Mouse (Mus musculus) retina, postnatal 7 days (tissue): Measurements from ENCODE around the gene Glyatl3.
A peak's percentile ranks its signal among the peaks of the same experiment; 100 is the strongest.

ENCODE experiments used
- DNase-seq: peaks from one replicate; pipeline ENCODE4 v3.0.0-alpha.2; 2012; ENCODE audit warnings: low read depth, low spot score

Gene Glyatl3

DNA sequence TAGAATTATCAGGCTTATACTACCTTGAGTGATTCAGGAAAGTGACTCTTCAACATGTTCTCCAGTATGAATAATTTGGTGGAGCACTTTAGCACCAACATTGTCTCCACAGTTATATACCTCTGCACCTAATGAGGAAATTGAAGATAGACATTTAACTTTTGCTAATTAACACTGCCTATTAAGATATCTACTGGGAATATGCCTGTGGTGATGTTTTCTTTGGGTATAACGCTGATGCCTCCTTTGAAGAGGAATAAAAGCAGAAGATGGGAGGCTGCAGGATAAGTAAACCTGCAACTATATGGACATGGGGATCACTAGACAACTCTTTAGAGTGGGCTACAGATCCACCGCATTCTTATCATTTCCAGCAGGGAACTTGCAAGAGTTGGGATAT, at the start of gene Glyatl3:
Glyatl3 (minus strand) TSS at position 101 of the 400 bp plus-strand sequence.
- no peak for DNase-seq

DNA sequence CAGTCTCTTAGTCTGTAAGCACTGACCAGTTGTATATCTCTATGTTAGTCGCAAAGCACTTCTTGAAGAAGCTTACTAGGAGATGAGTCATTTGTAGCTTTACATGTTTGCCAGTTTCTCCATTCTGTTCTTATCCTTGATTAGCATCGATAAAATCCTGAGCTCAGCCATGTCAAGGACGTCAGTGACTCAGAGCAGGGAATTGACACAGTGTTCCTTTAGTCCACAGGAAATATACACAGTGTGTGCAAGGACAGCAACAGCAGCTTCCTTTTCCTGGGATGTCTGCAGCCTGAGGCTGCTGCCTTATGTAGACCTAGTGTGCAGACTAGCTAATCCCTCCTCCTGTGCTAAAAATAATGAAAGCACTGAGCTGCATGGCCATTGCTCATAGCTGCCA, 34.4 kb upstream of the Glyatl3 start:
- DNase-seq = no peak

DNA sequence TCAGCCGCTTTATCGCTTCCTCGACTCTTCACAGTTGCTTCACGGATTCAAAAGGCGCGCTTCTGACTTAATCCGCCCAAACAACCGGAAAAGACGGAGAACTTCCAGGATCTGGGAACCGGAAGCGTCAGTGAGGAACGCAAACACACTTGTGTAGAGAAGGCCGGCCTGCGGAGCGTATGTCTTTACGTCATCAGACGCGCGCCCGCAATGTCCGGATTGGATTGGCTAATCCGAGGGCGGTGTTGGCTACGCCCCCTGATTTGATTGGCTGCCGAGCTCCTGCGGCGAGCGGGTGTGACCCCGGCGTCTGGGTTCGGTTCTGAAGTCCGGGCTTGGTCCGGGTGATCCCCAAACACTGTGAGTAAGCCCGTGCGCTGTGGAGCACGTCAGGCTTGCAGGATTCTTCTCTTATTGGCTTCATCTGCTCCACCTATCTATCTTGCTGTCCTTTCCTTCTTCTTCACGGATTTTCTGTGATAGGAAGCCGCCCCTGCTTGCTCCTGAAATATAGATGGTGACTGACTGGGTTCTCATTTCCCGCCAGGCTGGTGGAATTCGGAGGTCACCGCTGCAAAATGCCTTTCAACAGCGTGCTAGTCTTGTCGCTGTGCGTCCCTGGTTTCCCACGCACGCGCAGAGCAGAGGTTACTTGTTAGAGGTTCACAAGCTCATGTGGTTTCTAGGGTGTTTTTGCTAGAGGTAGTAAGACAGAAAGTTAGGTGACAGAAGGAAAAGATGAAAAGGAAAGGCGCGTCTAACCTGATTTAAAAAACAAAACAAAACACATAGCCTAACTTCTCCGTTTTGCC, 20.5 kb upstream of the Glyatl3 start, which contains the start of the genes Mut and Cenpq:
Mut (plus strand) TSS at position 266 of the 812 bp plus-strand sequence.
Cenpq (minus strand) TSS at position 628 of the 812 bp plus-strand sequence.
- peak; percentile 98 for DNase-seq

DNA sequence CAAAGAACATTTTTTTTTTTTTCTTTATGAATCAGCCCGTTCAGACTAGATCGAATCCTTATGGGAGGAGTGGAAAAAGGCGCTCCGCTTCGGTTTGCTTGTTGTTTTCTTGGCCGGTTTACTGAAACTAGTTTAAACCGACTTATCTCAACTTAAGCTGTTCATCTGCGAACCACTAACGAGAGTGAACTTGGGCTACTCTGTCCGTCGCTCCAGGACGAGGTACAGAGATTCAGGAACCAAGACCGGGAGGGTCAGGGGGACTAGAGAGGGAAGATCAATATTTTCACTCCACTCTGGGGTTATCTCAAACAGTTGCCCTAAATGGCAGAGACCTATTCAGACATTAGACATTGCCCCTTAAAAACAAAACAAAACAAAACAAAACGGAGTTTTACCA, 19.8 kb upstream of the Glyatl3 start:
- DNase-seq = no peak

DNA sequence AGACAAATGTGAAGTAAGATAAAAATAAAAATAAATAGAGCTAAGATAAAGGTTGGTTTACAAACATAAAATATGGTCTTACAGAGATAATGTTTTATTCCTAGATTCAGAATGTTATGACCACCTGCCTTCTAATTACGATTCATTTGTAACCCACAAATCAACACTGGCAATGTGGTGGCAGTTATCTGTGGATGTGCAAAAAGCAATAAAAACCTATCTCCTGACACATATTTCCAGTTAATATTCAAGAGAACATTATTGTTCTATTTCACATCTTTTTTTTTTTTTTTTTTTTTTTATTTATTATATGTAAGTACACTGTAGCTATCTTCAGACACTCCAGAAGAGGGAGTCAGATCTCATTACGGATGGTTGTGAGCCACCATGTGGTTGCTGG, 1.3 kb upstream of the Glyatl3 start:
- no peak for DNase-seq

DNA sequence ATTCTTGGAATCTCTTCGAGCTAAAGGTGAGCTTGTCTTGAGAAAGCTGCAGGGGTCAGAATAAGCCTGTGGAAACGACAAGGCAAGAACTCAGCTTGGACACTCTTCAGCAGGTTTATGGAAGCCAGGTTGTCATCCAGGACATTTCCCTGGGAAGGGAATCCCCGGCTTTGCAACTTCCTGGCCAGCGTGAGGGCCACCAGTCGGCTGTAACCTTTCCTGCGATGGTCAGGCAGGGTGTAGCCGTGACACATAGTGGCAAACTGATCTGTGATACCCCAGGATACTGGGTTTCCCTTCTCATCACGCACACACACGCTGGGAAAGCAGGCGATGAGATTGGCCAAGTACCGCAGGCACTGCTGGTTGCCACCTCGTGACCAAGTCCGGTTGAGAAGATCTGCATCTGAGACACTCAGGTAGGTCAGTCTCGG, 9.4 kb downstream of the Glyatl3 start:
- DNase-seq = no peak

DNA sequence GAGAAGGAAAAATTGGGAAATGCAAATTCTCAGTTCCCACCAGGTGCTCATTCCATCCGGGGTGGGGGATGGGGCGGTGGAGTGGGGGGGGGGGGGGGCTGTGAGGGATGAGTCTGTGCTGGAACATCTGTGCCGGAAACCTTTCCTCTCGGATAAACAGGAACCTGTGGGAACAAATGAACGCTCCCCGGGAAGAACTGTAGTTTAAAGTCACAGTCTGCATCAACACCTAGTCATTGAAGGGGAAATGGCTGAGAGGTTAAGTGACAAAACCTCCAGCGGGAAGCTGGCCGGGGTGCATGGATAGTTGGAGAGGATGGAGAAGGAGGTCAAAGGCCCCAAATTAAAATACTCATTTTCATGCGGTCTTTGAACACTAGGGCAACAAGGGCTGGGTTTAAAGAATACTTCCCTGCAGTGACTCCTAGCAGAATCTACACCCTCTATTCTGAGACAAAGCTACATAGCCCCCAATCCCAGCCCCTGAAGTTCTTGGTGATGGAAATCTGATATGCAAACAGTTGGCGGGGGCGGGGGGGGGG, 10.0 kb downstream of the Glyatl3 start:
- no peak for DNase-seq

DNA sequence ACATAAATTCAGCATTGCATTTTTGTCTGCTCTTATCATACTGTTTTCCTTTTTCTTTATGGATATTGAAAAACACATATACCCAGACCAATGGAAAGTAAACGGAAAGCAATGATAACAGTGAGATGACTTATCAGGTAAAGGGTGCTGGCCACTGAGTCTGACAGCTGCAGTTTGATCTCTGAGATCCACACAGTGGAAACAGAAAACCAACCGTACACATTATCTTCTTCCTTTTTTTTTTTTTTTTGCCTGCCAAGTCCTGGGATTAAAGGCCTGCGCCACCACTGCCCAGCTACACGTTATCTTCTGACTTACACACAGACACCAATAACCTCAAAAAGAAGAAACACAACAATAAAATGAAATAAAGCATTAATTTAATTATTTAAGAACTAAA, 10.8 kb downstream of the Glyatl3 start:
- no peak for DNase-seq

DNA sequence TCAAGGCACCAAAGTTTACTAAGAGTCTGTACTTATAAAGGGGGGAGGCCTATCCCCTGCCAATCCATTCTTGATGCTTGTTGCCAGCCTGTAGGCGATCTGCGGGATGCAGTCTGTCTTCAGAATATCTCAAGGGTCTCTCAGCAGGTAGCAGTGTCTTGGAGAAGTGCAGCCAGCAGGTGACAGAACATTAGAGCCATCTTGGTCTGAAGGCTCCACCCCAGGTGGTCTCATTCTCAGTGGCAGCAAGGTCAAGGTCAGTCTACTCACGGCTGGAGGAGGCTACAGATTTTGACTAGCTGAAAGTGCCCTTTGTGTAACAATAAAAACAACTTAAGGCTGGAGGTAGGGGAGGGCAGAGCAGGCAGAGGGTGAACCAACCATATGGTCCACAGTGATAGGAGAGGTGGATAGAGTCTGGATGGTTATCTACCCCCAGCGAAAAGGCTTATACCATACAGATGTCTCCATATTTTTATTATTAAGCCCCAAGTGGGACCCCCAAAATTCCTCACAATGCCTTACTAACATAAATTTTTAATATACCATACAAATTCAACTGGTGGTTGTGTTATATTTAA, 14.3 kb downstream of the Glyatl3 start:
- no peak for DNase-seq

DNA sequence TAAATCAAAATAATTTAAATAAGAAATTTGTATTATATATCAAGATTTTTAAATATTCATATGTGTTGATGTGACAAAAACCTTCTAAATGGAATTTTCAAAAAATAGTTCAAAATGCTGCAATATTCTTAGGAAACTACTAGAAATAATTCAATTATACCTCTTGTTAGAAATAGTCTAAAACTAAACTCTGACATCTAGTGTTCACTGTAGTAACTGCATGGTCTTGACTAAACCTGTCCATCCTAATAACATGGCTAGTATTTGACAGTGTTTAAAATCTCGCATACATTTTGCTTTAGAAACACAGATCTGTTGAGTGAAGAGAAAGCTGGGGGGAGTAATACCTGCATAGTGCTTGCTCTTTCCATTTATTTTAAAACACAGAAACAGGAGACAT, 17.3 kb downstream of the Glyatl3 start:
- DNase-seq = no peak

DNA sequence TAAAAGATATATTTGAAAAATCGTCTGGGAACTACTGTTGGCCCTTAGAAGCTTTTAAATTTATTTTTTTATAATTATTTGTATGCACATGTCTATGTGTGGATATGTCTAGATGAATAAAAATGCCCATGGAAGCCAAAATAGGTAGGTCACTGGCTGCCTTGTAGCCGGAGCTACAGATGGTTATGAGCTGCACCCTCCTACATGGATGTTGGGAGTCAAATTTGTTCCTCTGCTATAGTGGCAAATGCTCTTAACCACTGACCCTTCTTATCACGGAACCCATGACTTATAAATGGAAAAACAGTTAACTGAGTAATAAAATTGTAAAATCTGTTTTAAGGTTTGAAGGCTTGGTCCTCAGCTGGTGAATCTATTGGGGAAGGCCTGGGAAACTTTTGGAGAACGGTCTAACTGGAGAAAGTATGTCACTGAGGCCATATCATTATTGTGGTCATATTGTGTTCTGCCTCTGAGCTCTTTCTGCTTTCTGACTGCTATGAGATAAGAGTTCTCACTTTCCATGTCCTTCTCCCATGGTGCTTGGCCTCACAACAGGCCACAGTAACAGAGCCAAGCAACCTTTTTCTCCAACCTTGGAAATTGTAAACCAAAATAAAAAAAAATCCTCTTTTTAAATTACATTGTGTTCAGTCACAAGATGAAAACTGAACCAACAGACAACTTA, 26.2 kb downstream of the Glyatl3 start:
- DNase-seq = no peak

DNA sequence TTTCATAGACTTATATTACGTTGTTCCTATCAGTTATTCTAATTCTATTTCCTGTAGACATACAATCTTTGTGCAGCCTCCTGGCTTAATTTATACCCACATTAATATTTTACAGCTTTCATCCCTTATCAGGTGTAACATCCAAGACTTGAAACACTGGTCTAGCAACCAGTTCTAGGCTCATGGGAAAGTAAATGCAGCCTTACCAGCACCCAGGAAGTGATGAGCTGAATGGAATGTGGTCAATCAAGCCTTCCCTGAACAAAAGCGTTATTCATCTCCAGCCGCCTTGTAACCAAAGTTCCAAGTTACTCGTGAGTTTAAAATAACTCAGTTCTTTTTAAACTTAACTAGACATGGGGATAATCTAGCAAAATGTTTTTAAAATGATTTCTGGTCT, 29.0 kb downstream of the Glyatl3 start:
- DNase-seq = no peak

DNA sequence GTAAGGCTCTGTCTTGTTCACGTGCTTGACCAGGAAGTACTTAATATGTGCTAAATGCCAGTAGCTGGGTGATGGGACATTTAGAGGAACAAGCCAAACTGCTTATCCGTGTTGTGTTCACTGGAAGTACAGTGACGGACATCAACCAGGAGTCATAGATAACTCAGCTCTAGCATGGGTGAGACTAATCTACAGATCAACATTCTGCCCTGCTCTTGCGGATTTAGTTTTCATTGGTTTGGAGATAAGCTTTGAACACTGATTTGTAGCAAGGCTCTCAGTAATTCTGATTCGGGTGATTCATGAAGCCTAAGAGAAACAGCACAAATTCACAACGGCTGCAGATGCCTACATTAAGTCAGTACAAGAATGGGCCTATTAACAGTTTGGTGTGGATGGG, 32.0 kb downstream of the Glyatl3 start:
- no peak for DNase-seq

DNA sequence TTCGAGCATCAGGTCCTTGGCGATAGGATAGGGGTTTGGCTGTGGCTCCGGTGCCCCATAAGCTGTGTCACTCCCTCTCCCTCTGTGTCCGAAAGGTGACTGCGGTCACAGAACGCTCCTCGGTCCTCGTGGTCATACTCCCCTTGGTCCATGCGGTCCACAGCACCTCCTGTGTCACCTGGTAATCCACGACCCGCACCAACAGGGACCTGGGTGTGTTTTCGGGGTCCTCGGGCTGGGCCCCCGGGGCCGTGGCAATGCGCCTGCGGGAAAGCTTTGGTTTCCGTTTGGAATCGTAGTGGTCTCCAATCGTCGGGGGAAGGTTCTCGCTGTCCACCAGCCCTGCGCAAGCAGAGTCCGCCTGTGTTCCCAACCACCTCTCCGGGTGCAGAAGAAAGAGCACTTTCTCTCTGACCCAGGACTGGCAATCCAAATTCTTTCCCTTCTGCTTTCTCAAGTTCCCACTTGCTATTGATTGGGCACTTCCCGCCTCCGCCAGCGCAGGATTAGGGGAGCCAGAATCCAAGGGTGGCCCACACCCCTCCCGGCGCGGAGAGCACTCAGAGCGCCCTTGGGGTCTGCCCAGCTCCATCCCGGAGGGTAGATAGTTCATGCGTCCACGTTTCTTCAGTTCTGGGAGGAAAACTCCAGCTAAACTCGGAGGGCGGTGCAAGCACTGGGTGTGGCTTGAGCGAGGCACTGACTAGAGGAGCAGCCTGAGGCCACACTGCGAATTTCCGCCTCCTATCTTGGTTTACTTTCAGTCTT, 34.0 kb downstream of the Glyatl3 start, which contains the start of gene 9130008F23Rik:
9130008F23Rik (minus strand) TSS at position 636 of the 768 bp plus-strand sequence.
- DNase-seq = no peak

DNA sequence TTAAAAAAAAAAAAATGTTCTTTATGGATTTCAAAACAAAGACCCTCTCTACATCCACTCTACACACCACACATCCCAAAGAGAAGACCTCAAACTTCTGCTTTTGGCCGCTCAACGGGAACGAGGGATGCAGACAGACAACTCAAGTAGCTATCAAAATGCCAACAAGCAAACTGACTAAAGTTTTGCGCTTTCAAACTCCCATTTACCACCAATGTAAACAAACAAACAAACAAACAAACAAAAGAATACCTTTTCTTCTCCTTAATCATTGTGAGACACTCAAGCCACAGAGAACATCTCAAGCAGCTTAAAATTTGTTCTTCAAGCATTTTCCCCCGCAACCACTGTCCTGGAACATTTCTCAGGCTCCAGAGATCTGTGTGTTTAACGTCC, 34.6 kb downstream of the Glyatl3 start:
- no peak for DNase-seq

DNA sequence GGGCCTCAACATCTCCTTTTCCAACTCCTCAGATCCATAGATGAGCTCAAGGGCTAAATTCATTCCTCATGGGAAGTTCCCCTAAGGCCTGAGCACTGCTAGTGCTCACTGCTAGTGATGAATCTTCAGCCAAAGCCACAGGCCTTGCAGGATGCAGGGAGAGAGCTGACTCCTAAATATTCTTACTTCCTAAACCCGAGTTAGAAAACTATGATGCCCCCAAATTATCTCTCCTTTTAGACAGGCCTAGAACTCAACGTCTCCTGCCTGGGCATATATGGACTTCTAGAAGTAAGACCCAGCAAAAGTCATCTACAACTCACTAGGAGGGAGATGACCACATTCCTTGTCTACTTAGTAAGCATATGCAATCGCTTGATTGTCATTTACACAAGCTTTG, 36.4 kb downstream of the Glyatl3 start:
- DNase-seq = no peak

DNA sequence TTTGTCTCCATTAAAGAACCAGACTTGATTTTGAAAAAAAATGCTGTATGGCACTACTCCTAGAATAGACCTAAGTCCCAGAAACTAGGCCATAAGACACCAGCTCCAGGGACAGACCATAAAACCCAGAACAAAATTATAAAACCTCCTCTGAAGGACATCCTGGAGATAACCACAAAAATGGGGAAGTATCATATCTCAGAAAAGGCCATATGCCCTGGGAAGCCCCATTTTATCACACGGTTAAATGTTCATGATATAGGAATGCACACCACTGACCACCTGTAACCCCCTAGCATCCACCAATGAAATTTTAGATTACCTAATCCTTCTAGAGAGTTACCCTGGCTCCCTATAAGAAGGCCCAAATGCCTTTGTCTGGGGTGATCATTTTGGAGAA, 38.6 kb downstream of the Glyatl3 start:
- no peak for DNase-seq

DNA sequence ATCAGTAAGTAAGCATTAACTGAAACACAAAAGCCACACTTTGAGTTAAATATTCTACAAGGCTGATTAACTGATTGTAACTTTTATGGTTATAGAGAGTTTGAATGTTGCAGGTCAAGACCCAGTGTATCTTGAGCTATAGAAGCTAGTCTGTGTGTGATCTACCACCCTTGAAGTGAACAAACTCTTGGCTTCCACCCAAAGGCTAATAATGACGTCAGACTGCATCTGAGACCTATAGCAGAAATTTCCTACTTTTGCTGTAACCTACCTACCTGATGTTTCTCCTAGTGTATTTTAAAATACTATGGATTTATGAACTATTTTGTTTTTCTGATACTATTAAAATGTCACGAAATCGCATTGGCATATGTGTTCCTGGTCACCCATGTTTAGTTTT, 39.4 kb downstream of the Glyatl3 start:
- DNase-seq = no peak

DNA sequence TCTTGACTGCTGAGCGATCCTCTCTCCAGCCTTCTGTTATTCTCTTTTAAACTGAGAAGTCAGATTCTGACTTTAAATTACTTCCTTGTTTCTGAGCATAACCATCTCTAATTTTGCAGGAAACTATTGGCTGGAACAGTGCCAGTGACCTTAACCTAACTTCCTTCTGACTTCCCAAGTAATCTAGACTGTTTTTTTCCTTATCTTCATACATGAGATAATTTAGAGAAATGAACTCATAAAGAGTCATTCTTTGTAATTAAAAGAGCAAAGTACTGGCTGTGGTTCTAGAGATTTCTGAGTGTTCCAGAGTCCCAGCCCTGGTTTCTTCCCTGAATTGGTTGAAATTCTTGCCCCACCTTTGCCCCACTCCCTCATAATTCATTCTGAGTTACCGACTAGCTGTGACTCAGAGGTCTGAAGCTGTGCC, 40.6 kb downstream of the Glyatl3 start:
- no peak for DNase-seq

DNA sequence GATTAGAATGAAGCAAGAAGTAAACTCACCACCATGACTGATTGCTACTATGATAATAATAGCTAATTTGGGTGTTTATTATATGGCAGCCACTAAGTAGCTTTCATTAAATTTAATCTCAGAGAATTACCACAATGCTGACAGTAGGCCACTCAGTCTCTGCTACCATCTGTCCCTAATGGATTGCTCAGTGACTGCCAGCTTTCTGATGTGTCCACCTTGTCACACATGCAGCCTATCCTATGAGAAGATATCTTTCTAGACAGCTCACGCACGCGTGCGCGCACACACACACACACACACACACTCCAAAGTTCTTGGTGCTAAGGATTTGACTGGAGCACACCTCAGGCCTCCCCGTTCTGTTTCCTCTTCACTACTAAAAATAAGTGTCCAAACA, 41.5 kb downstream of the Glyatl3 start:
- no peak for DNase-seq

DNA sequence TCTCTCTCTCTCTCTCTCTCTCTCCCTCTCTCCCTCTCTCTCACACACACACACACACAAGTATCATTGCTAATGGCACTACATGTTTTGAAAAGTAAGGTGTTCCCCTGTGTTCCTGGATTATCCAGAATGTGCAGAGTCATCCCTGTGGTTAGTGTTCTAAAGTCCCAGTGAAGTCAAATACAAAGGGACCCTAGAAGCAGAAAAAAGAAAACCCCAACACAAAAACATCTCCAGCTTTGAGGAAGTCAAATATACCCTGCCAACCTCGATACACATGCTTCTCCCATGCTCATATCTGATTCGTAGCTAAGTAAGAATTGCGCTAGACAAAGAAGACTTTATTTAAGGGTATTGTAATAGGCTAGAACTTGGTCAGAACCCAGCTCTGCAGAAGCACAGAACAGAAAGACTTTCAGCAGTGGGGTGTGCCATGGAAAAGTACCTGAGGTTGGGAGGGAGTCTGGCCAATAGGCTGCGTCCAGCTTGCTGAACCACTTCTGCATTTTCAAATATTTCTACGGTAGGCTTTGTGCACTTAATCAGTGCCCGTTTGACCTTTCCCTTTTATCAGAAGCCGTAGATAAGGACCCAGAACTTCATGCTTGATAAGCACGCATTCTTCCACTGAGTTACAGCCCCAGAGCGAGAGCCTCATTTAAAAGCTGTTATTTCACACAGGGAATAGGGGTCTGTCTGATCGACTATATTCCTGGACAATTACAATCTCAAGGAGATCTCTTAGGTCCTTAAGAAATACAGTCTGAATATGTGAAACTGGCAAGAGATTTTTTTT, 45.0 kb downstream of the Glyatl3 start:
- DNase-seq = no peak
